Mouse (Mus musculus) thymus, adult 2 months (tissue): ENCODE results near the gene Hk2. TPM values are rescaled to one million over a fixed set of nuclear protein-coding genes. Genes with fewer than 3 reads are reported as not detected.

Source experiments
- DNase-seq: peaks from one replicate; pipeline ENCODE4 v3.0.0; 2021
- H3K27ac ChIP-seq: fragments of 200-500 bp; 2 replicates; pipeline ENCODE4 v1.5.1; 2012; ENCODE audit warnings: low read length, control low read depth; ENCODE audit not compliant: control insufficient read depth, insufficient read depth
- H3K27me3 ChIP-seq: fragments of 200-500 bp; 2 replicates; pipeline ENCODE4 v1.6.1; 2012; ENCODE audit warnings: mild to moderate bottlenecking, low read length, moderate library complexity, mixed read lengths; ENCODE audit not compliant: control insufficient read depth, insufficient read depth
- H3K36me3 ChIP-seq: fragments of 200-500 bp; 2 replicates; pipeline ENCODE4 v1.6.1; 2012; ENCODE audit warnings: mild to moderate bottlenecking, low read length, moderate library complexity; ENCODE audit not compliant: control insufficient read depth, insufficient read depth
- H3K4me1 ChIP-seq: fragments of 200-500 bp; replicated peaks from 2 replicates; pipeline ENCODE4 v1.6.1; 2012; ENCODE audit warnings: low read length; ENCODE audit not compliant: control insufficient read depth, insufficient read depth
- H3K4me3 ChIP-seq: fragments of 200-500 bp; 2 replicates; pipeline ENCODE4 v1.5.1; 2012; ENCODE audit warnings: mild to moderate bottlenecking, low read length, control low read depth, moderate library complexity; ENCODE audit not compliant: control insufficient read depth, insufficient read depth
- CTCF ChIP-seq: fragments of 200-500 bp; IDR thresholded peaks from 2 replicates; pipeline ENCODE4 v1.5.1; 2012; ENCODE audit warnings: mild to moderate bottlenecking, control low read depth, low read length, moderate library complexity, borderline replicate concordance; ENCODE audit not compliant: control insufficient read depth, poor library complexity, insufficient read depth; ENCODE audit errors: extremely low read depth
- POLR2A ChIP-seq: fragments of 200-500 bp; IDR thresholded peaks from 2 replicates; pipeline ENCODE4 v1.6.1; 2012; ENCODE audit warnings: mild to moderate bottlenecking, low read length, control low read depth, moderate library complexity; ENCODE audit not compliant: control insufficient read depth, poor library complexity, insufficient read depth; ENCODE audit errors: extremely low read depth
- WGBS: fragments of 180-500 bp; shearing (Covaris S2); methylation state at CpG from one replicate; pipeline ENCODE4 v1.1.7; 2018; 5-methylcytosine and 5-hydroxymethylcytosine counted together
- polyA plus RNA-seq: library from polyadenylated mRNA; depleted of rRNA; stranded (reverse); fragments of >200 nt; gene quantifications from 2 replicates; pipeline ENCODE4 v1.2.3, GENCODE M21; 2012

Hk2 gene
- polyA plus RNA-seq, 1 experiment = 6.7 TPM

GRCm38 (mm10) chr6:82763871-82764503 is 10.3 kb downstream of the Hk2 start:
- Histone ChIP-seq H3K36me3 (no peaks in the 10 kb centered on the region), H3K27ac (no peak overlapping the region), H3K27me3 (no peaks in the 10 kb centered on the region), H3K4me1 (no peaks in the 10 kb centered on the region), H3K4me3 (no peak overlapping the region)
- WGBS = 29% methylated on average over 9 of the region's 9 CpGs
- DNase-seq = no peak
- no peak for TF ChIP-seq CTCF
- TF ChIP-seq POLR2A = no peak

GRCm38 (mm10) chr6:82762728-82763127 is 11.5 kb downstream of the Hk2 start:
- Histone ChIP-seq H3K27me3 (no peaks in the 10 kb centered on the region), H3K4me3 (no peak overlapping the region), H3K27ac (no peak overlapping the region), H3K36me3 (no peaks in the 10 kb centered on the region), H3K4me1 (no peaks in the 10 kb centered on the region)
- WGBS = 93% methylated on average over 2 of the region's 2 CpGs
- TF ChIP-seq CTCF = no peak
- TF ChIP-seq POLR2A = no peak
- DNase-seq = no peak

- H3K36me3 ChIP-seq = no peaks in the 10 kb centered on the region
- no peak overlapping the region for H3K27ac ChIP-seq
- H3K27me3 ChIP-seq = no peaks in the 10 kb centered on the region
- 82% methylated on average over 3 of the region's 3 CpGs for WGBS
- no peak overlapping the region for H3K4me3 ChIP-seq
- H3K4me1 ChIP-seq = no peaks in the 10 kb centered on the region
- no peak for DNase-seq
- TF ChIP-seq CTCF (no peak), POLR2A (no peak)
Measured at GRCm38 (mm10) chr6:82760749-82761357, 13.4 kb downstream of the Hk2 start.

GRCm38 (mm10) chr6:82759241-82759640 is 15.0 kb downstream of the Hk2 start:
- DNase-seq = no peak
- no peaks in the 10 kb centered on the region for H3K27me3 ChIP-seq
- no peaks in the 10 kb centered on the region for H3K36me3 ChIP-seq
- TF ChIP-seq CTCF (no peak), POLR2A (no peak)
- no peak overlapping the region for H3K4me3 ChIP-seq
- WGBS = 97% methylated on average over 5 of the region's 5 CpGs
- no peaks in the 10 kb centered on the region for H3K4me1 ChIP-seq
- no peak overlapping the region for H3K27ac ChIP-seq

- H3K27me3 ChIP-seq = no peaks in the 10 kb centered on the region
- H3K4me3 ChIP-seq = no peak overlapping the region
- WGBS = 96% methylated on average over 9 of the region's 9 CpGs
- no peaks in the 10 kb centered on the region; the same call in 1 of the 2 replicates for H3K4me1 ChIP-seq
- H3K36me3 ChIP-seq = no peaks in the 10 kb centered on the region
- no peak overlapping the region for H3K27ac ChIP-seq
- TF ChIP-seq CTCF (no peak), POLR2A (no peak)
- DNase-seq = no peak
Measured at GRCm38 (mm10) chr6:82756799-82757210, 17.4 kb downstream of the Hk2 start.

- no peak for TF ChIP-seq CTCF
- TF ChIP-seq POLR2A = no peak
- no peak overlapping the region for H3K27ac ChIP-seq
- DNase-seq = no peak
- 98% methylated on average over 7 of the region's 7 CpGs for WGBS
- H3K4me1 ChIP-seq = no peaks in the 10 kb centered on the region; the same call in 1 of the 2 replicates
- H3K27me3 ChIP-seq = no peaks in the 10 kb centered on the region
- H3K36me3 ChIP-seq = no peaks in the 10 kb centered on the region
- H3K4me3 ChIP-seq = no peak overlapping the region
Measured at GRCm38 (mm10) chr6:82756216-82756615, 18.0 kb downstream of the Hk2 start.
